Mouse (Mus musculus) lung, postnatal 36 days (tissue): ENCODE measurements around the gene Olfr544.
"Not testable (repeated sequence)": the region's sequence is repeated elsewhere in the genome, so short reads cannot be mapped to it uniquely, and the experiment has no call there.

Source experiments
- DNase-seq: peaks from one replicate; pipeline ENCODE4 v3.0.0; 2022; ENCODE audit warnings: mixed read lengths

Gene Olfr544

GRCm38 (mm10) chr7:102488161-102488560 lies at the start of gene Olfr544:
TSS of gene Olfr544 (minus strand) at chr7:102488313.
- no peak for DNase-seq

GRCm38 (mm10) chr7:102534449-102534848 lies 46.3 kb upstream of the Olfr544 start, which contains the start of gene Olfr547:
TSS of gene Olfr547 (plus strand) at chr7:102534749.
- DNase-seq, result no peak

GRCm38 (mm10) chr7:102529052-102529451 lies 40.9 kb upstream of the Olfr544 start:
- DNase-seq, result no peak

GRCm38 (mm10) chr7:102517051-102517335 lies 28.9 kb upstream of the Olfr544 start:
- DNase-seq, result no peak

GRCm38 (mm10) chr7:102516261-102517050 lies 28.3 kb upstream of the Olfr544 start:
- DNase-seq, result peak; percentile 21

- DNase-seq, result no peak
These were observed 26.0 kb upstream of the Olfr544 start for GRCm38 (mm10) chr7:102514144-102514543.

GRCm38 (mm10) chr7:102512814-102513435 lies 24.8 kb upstream of the Olfr544 start:
- DNase-seq, result peak; percentile 85

GRCm38 (mm10) chr7:102511927-102512326 lies 23.8 kb upstream of the Olfr544 start:
- no peak for DNase-seq

GRCm38 (mm10) chr7:102509726-102510125 lies 21.6 kb upstream of the Olfr544 start:
- no peak for DNase-seq

- no peak for DNase-seq
These were observed 20.6 kb upstream of the Olfr544 start for GRCm38 (mm10) chr7:102508666-102509065.

- no peak for DNase-seq
These were observed 20.0 kb upstream of the Olfr544 start for GRCm38 (mm10) chr7:102508066-102508465.

- peak; percentile 86 for DNase-seq
These were observed 18.7 kb upstream of the Olfr544 start for GRCm38 (mm10) chr7:102506848-102507247.

- DNase-seq, result no peak
These were observed 13.9 kb upstream of the Olfr544 start for GRCm38 (mm10) chr7:102501986-102502385.

- no peak for DNase-seq
These were observed 11.4 kb upstream of the Olfr544 start, which contains the start of gene Olfr545 for GRCm38 (mm10) chr7:102499473-102499872. TSS of gene Olfr545 (minus strand) at chr7:102499573.

GRCm38 (mm10) chr7:102494416-102494815 lies 6.3 kb upstream of the Olfr544 start:
- DNase-seq, result not testable (repeated sequence)

- no peak for DNase-seq
These were observed 2.0 kb downstream of the Olfr544 start for GRCm38 (mm10) chr7:102486105-102486504.

- DNase-seq, result not testable (repeated sequence)
These were observed 3.3 kb downstream of the Olfr544 start for GRCm38 (mm10) chr7:102484766-102485165.

- peak; percentile 21 for DNase-seq
These were observed 4.4 kb downstream of the Olfr544 start for GRCm38 (mm10) chr7:102483665-102484064.

GRCm38 (mm10) chr7:102481579-102481978 lies 6.5 kb downstream of the Olfr544 start, which contains the start of gene Olfr543:
TSS of gene Olfr543 (minus strand) at chr7:102481679.
- no peak for DNase-seq

- peak; percentile 10 for DNase-seq
These were observed 7.3 kb downstream of the Olfr544 start for GRCm38 (mm10) chr7:102480821-102481220.

- peak; percentile 83 for DNase-seq
These were observed 8.6 kb downstream of the Olfr544 start for GRCm38 (mm10) chr7:102479368-102480078.

GRCm38 (mm10) chr7:102478926-102479325 lies 9.2 kb downstream of the Olfr544 start:
- DNase-seq, result no peak

GRCm38 (mm10) chr7:102478425-102478824 lies 9.7 kb downstream of the Olfr544 start:
- DNase-seq, result no peak

GRCm38 (mm10) chr7:102477377-102477776 lies 10.7 kb downstream of the Olfr544 start:
- DNase-seq, result no peak
